Comparison of ENCODE assay signal across 9 mouse cellular contexts in genomic region chr13:109439436-109440161, GRCm38 (mm10).
A peak's percentile ranks its signal among the peaks of the same experiment; 100 is the strongest.
DNase-seq lines count a peak whose midpoint lies in the region; ATAC-seq and TF ChIP-seq lines count a peak whose summit lies in the region.
"Had no signal": no experiment of that assay in that cellular context is flagged by ENCODE, and none has a peak within 500 bp of the region (broad histone marks: within the 10 kb centered on the region; RNA-seq: fewer than 3 reads in every experiment).

No protein-coding gene starts in this region.

- no peak for TF ChIP-seq EP300 in stomach, postnatal 0 days (optimal IDR thresholded peaks at IDR 0.05)

- peak overlapping the region; percentile 93 for H3K27ac ChIP-seq in lung, embryonic 15.5 days
- H3K27ac ChIP-seq in hindbrain, embryonic 14.5 days: peak overlapping the region; percentile 96
- H3K27ac ChIP-seq in limb, embryonic 13.5 days: peak overlapping the region; percentile 87; the same call in 1 of the 2 replicates
- H3K27ac ChIP-seq in stomach, postnatal 0 days (replicated peaks): no peak overlapping the region; the same call in 1 of the 2 replicates
- H3K27ac ChIP-seq: liver, embryonic 14.5 days had no signal

- H3K4me3 ChIP-seq in lung, embryonic 15.5 days: peak overlapping the region; percentile 57
- peak overlapping the region; percentile 60 for H3K4me3 ChIP-seq in hindbrain, embryonic 14.5 days (replicated peaks; ENCODE audit: low read length)
- peak overlapping the region; percentile 60 for H3K4me3 ChIP-seq in limb, embryonic 13.5 days
- H3K4me3 ChIP-seq in stomach, postnatal 0 days (ENCODE audit: low read depth, low read length): peak overlapping the region; percentile 54

- no peak for DNase-seq in lung, postnatal 14 days
- DNase-seq in hindbrain, embryonic 14.5 days (ENCODE audit: low spot score): no peak
- no peak for DNase-seq in stomach, postnatal 0 days (ENCODE audit: low spot score)
- DNase-seq in ovary, postnatal 14 days (ENCODE audit: low spot score): no peak
- no peak for DNase-seq in right cerebral cortex, adult 2 months (ENCODE audit: low spot score in 2 of 2)
- DNase-seq in layer of hippocampus, adult 18-20 months (ENCODE audit: low spot score in 2 of 2): no peak

- H3K36me3 ChIP-seq in lung, embryonic 15.5 days: no peaks in the 10 kb centered on the region
- H3K36me3 ChIP-seq in hindbrain, embryonic 14.5 days (replicated peaks; ENCODE audit: control insufficient read depth, insufficient read depth): no peaks in the 10 kb centered on the region
- H3K36me3 ChIP-seq in limb, embryonic 13.5 days: no peaks in the 10 kb centered on the region
- H3K36me3 ChIP-seq in stomach, postnatal 0 days (ENCODE audit: control insufficient read depth, insufficient read depth, low read length): no peaks in the 10 kb centered on the region

- ATAC-seq in lung, embryonic 15.5 days (ENCODE audit: borderline replicate concordance, extremely low read depth, low FRiP score, low TSS enrichment): no peak
- ATAC-seq in hindbrain, embryonic 14.5 days (ENCODE audit: low FRiP score): no peak
- ATAC-seq in limb, embryonic 13.5 days (ENCODE audit: low FRiP score, low read depth): no peak
- no peak for ATAC-seq in stomach, postnatal 0 days (ENCODE audit: low FRiP score, low TSS enrichment)

- 50% methylated on average over 5 of the region's 5 CpGs for WGBS in lung, embryonic 15.5 days
- WGBS in hindbrain, embryonic 14.5 days: 63% methylated on average over 5 of the region's 5 CpGs
- 56% methylated on average over 5 of the region's 5 CpGs for WGBS in limb, embryonic 13.5 days
- 49% methylated on average over 5 of the region's 5 CpGs for WGBS in stomach, postnatal 0 days

- TF ChIP-seq CTCF in stomach, postnatal 0 days (IDR thresholded peaks at IDR 0.05; ENCODE audit: low read depth): no peak

- peaks cover 13% of the 10 kb centered on the region for H3K4me1 ChIP-seq in lung, embryonic 15.5 days
- H3K4me1 ChIP-seq in hindbrain, embryonic 14.5 days (replicated peaks; ENCODE audit: control insufficient read depth, insufficient read depth, low read length): peaks cover 28% of the 10 kb centered on the region
- H3K4me1 ChIP-seq in limb, embryonic 13.5 days: peaks cover 24% of the 10 kb centered on the region
- no peaks in the 10 kb centered on the region for H3K4me1 ChIP-seq in stomach, postnatal 0 days (replicated peaks; ENCODE audit: control insufficient read depth, insufficient read depth)

- H3K9ac ChIP-seq in lung, embryonic 15.5 days: no peak overlapping the region
- H3K9ac ChIP-seq in hindbrain, embryonic 14.5 days: peak overlapping the region; percentile 86
- no peak overlapping the region for H3K9ac ChIP-seq in limb, embryonic 13.5 days
- H3K9ac ChIP-seq in stomach, postnatal 0 days (ENCODE audit: low read length): no peak overlapping the region
- H3K9ac ChIP-seq: liver, embryonic 14.5 days had no signal

- H3K27me3 ChIP-seq in lung, embryonic 15.5 days: no peaks in the 10 kb centered on the region
- no peaks in the 10 kb centered on the region for H3K27me3 ChIP-seq in hindbrain, embryonic 14.5 days (ENCODE audit: control insufficient read depth, insufficient read depth, low read length)
- H3K27me3 ChIP-seq in limb, embryonic 13.5 days: no peaks in the 10 kb centered on the region
- no peaks in the 10 kb centered on the region for H3K27me3 ChIP-seq in stomach, postnatal 0 days (ENCODE audit: control insufficient read depth, insufficient read depth, low read length)

- peak overlapping the region; percentile 83 for H3K4me2 ChIP-seq in lung, embryonic 15.5 days
- H3K4me2 ChIP-seq in hindbrain, embryonic 14.5 days (replicated peaks): peak overlapping the region; percentile 81
- H3K4me2 ChIP-seq in limb, embryonic 13.5 days (replicated peaks): peak overlapping the region; percentile 82
- peak overlapping the region; percentile 85 for H3K4me2 ChIP-seq in stomach, postnatal 0 days (replicated peaks; ENCODE audit: low read depth)

- H3K9me3 ChIP-seq in lung, embryonic 15.5 days: no peaks in the 10 kb centered on the region
- H3K9me3 ChIP-seq in hindbrain, embryonic 14.5 days (ENCODE audit: control insufficient read depth, low read length): no peaks in the 10 kb centered on the region
- H3K9me3 ChIP-seq in limb, embryonic 13.5 days: no peaks in the 10 kb centered on the region
- H3K9me3 ChIP-seq in stomach, postnatal 0 days (ENCODE audit: control insufficient read depth, low read length): no peaks in the 10 kb centered on the region
